In the genomic region with DNA sequence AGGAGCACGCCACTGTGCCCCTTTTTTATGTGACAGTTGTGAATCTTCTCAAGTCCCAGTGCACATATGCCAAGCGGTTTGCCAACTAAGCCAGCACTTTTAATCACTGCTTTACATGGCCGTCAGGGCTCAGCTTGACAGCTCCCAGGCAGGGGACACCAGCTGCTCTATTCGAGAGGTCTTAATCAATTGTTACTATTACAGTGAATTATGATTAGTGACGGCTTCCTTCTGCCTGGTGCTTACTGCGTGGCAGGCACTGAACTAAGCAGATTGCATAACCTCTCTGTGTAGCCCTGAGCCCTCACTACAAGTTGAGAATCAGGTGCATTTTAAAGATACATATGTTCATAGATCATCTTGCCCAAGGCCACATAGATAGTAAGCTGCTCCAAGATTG, we compare ENCODE assay signal across 9 mouse cellular contexts. TPM values are rescaled to one million over a fixed set of nuclear protein-coding genes. Genes with fewer than 3 reads are reported as not detected.
DNase-seq lines count a peak whose midpoint lies in the region; ATAC-seq and TF ChIP-seq lines count a peak whose summit lies in the region.
"Had no signal": no experiment of that assay in that cellular context is flagged by ENCODE, and none has a peak within 500 bp of the region (broad histone marks: within the 10 kb centered on the region; RNA-seq: fewer than 3 reads in every experiment).

No protein-coding gene starts in this region.

- 20% methylated on average over 6 of the region's 6 CpGs for WGBS in hindbrain, embryonic 16.5 days
- WGBS in neural tube, embryonic 14.5 days = 13% methylated on average over 6 of the region's 6 CpGs

- TF ChIP-seq CTCF in layer of hippocampus, adult 2 months (conservative IDR thresholded peaks at IDR 0.05) = no peak

- H3K4me1 ChIP-seq in hindbrain, embryonic 16.5 days (ENCODE audit: control insufficient read depth, insufficient read depth, low read depth, low read length) = peaks cover 12% of the 10 kb centered on the region
- peaks cover 13% of the 10 kb centered on the region for H3K4me1 ChIP-seq in neural tube, embryonic 14.5 days (ENCODE audit: control insufficient read depth, insufficient read depth, low read length)
- H3K4me1 ChIP-seq: embryonic facial prominence, embryonic 15.5 days had no signal

- no peak overlapping the region for H3K4me3 ChIP-seq in layer of hippocampus, adult 2 months
- H3K4me3 ChIP-seq in hindbrain, embryonic 16.5 days (ENCODE audit: low read length) = no peak overlapping the region
- no peak overlapping the region for H3K4me3 ChIP-seq in neural tube, embryonic 14.5 days (ENCODE audit: low read depth, low read length)
- H3K4me3 ChIP-seq: embryonic facial prominence, embryonic 15.5 days had no signal

- H3K9me3 ChIP-seq in hindbrain, embryonic 16.5 days (ENCODE audit: control insufficient read depth, low read length) = no peaks in the 10 kb centered on the region
- no peaks in the 10 kb centered on the region for H3K9me3 ChIP-seq in neural tube, embryonic 14.5 days (ENCODE audit: control insufficient read depth, low read length)
- H3K9me3 ChIP-seq: embryonic facial prominence, embryonic 15.5 days had no signal

- no peaks in the 10 kb centered on the region for H3K27me3 ChIP-seq in hindbrain, embryonic 16.5 days (replicated peaks; ENCODE audit: control insufficient read depth, insufficient read depth, low read length)
- H3K27me3 ChIP-seq in neural tube, embryonic 14.5 days (ENCODE audit: control insufficient read depth, insufficient read depth, low read length) = no peaks in the 10 kb centered on the region
- H3K27me3 ChIP-seq: embryonic facial prominence, embryonic 15.5 days had no signal

- no peak overlapping the region for H3K9ac ChIP-seq in hindbrain, embryonic 16.5 days (ENCODE audit: low read depth, low read length)
- no peak overlapping the region for H3K9ac ChIP-seq in neural tube, embryonic 14.5 days (replicated peaks; ENCODE audit: low read depth, low read length)
- H3K9ac ChIP-seq: embryonic facial prominence, embryonic 15.5 days had no signal

- peak; percentile 31 for DNase-seq in adrenal gland, adult 8-10 months
- DNase-seq in adrenal gland, adult 2 months = no peak
- peak in 1 of 2 experiments; percentile 12 for DNase-seq in layer of hippocampus, adult 2 months (ENCODE audit: low spot score in 2 of 2)
- DNase-seq in layer of hippocampus, adult 9-10 months (ENCODE audit: low spot score) = no peak
- DNase-seq in left cerebral cortex, adult 9 months (ENCODE audit: low spot score in 2 of 2) = no peak
- no peak for DNase-seq in testis, postnatal 14 days (ENCODE audit: low spot score)

- no peaks in the 10 kb centered on the region for H3K36me3 ChIP-seq in hindbrain, embryonic 16.5 days (ENCODE audit: control insufficient read depth, insufficient read depth, low read length)
- H3K36me3 ChIP-seq in neural tube, embryonic 14.5 days (ENCODE audit: control insufficient read depth, insufficient read depth, low read length) = no peaks in the 10 kb centered on the region
- H3K36me3 ChIP-seq: embryonic facial prominence, embryonic 15.5 days had no signal

- H3K27ac ChIP-seq in layer of hippocampus, adult 2 months = 0 out of 2 replicates have a peak overlapping the region, but pooled peaks have one; percentile 3
- H3K27ac ChIP-seq in hindbrain, embryonic 16.5 days (ENCODE audit: low read depth, low read length) = no peak overlapping the region
- peak overlapping the region; percentile 73; the same call in 1 of the 2 replicates for H3K27ac ChIP-seq in neural tube, embryonic 14.5 days (ENCODE audit: low read depth, low read length)
- H3K27ac ChIP-seq: embryonic facial prominence, embryonic 15.5 days had no signal

- peak; percentile 85 for ATAC-seq in hindbrain, embryonic 16.5 days
- peak; percentile 92 for ATAC-seq in neural tube, embryonic 14.5 days (ENCODE audit: low read depth)

- no peak overlapping the region; the same call in 1 of the 2 replicates for H3K4me2 ChIP-seq in hindbrain, embryonic 16.5 days (ENCODE audit: low read length)
- no peak overlapping the region for H3K4me2 ChIP-seq in neural tube, embryonic 14.5 days (ENCODE audit: low read depth, low read length)
- H3K4me2 ChIP-seq: embryonic facial prominence, embryonic 15.5 days had no signal

RNA-seq across cellular contexts. Expression of a gene that starts 0.7 kb away (rescaled TPM):
- total RNA-seq in adrenal gland, adult 8-10 months (2022) = under 1 TPM; 0.20 to 0.95 (median 0.52) TPM
- total RNA-seq in adrenal gland, adult 2 months (2021) = under 1 TPM; 0.14 to 0.41 TPM
- 0.29 and 0.39 TPM in 2 replicates for polyA plus RNA-seq in adrenal gland, adult 2 months (2012; rRNA removed)
- 100 to 1,000 TPM; 100 to 105 TPM for total RNA-seq in layer of hippocampus, adult 2 months (2021)
- polyA plus RNA-seq in hindbrain, embryonic 16.5 days (2015; fragmentation: Nextera tagmentation; extraction: Ambion mirVana) = 28.9 and 29.9 TPM in 2 replicates
- 15.5 and 28.9 TPM in 2 replicates for polyA plus RNA-seq in neural tube, embryonic 14.5 days (2014; fragmentation: Nextera tagmentation; extraction: Ambion mirVana)

RNA-seq across cellular contexts. Expression of a gene that starts 45.8 kb away (rescaled TPM):
- total RNA-seq in adrenal gland, adult 8-10 months (2022) = 10 to 100 TPM; 16.8 to 37.9 (median 21.4) TPM
- total RNA-seq in adrenal gland, adult 2 months (2021) = 10 to 100 TPM; 11.5 to 18.4 TPM
- 17.5 and 21.1 TPM in 2 replicates for polyA plus RNA-seq in adrenal gland, adult 2 months (2012; rRNA removed)
- total RNA-seq in layer of hippocampus, adult 2 months (2021) = 10 to 100 TPM; 14.1 to 21.0 TPM
- 3.2 and 3.7 TPM in 2 replicates for polyA plus RNA-seq in hindbrain, embryonic 16.5 days (2015; fragmentation: Nextera tagmentation; extraction: Ambion mirVana)
- 3.1 and 4.4 TPM in 2 replicates for polyA plus RNA-seq in neural tube, embryonic 14.5 days (2014; fragmentation: Nextera tagmentation; extraction: Ambion mirVana)

Comparison
In these comparisons a context has a peak if more than half of its experiments do, and no peak if none do; other contexts are left out.
1. RNA of a gene that starts 0.7 kb away (total RNA-seq): 100 to 105 TPM in layer of hippocampus, adult 2 months; 0.20 to 0.95 TPM in adrenal gland, adult 8-10 months and 0.14 to 0.41 TPM in adrenal gland, adult 2 months; every median in the first group is over 10 times any median in the second.